Mouse (Mus musculus): ENCODE measurements at regions not wholly inside any gene's neighbourhood (a gene's known extent, or its start where the extent isn't known, plus 50 kb on each side); places are given as distances from the start of the nearest gene placed in this dataset.

DNA sequence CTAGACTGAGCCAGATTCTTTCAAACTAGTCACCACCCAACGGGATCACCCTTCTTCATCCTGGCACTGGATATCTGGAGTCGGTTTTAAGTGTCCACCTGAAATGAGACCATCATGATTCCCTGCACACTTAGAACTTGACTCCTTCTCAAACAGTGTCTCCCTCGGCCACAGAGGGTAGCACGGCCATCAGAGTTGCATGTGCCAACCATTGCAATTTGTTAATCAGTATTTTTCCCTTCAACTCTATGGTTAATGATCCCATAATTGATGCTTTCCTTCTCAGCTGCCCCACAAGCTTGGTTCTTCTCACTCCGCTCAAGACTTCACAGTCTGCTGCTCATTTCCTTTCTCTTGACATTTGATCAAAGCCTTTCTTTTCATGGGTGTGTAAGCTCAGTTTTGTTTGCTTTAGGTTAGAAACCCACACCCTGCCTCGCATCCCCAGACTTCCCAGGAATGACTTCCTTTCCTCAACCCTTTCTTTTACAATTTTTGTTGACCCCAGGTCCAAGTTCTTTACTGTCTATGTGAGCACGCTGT, 253.0 kb upstream of the Fam19a5 start:
- Histone ChIP-seq H3K4me3 (no peak overlapping the region), H3K27ac (no peak overlapping the region)
- DNase-seq: no peak
- no peak for TF ChIP-seq CTCF (IDR thresholded peaks at IDR 0.05)
- intact Hi-C loops (cut with DNase I): no loop called here

DNA sequence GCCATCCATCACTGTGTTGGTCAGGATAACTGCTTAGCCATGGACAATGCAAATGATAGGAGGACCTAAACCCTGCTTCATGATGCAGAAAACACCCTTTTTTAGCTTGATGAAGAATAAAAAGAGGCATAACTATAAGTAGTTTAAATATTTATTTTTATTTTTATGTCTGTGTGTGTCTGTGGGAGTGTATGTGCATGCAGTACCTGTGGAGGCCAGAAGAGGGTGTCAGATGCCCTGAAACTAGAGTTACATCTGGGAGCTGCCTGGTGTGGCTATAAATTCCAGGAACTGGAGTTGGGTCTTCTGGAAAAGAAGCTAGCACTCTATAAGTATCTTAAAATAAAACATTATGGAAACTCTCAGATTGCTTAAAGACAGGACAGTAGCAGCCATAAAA, 224.2 kb upstream of the Fam19a5 start:
- no peak overlapping the region for H3K4me3 ChIP-seq
- no peak for DNase-seq
- H3K27ac ChIP-seq: no peak overlapping the region
- TF ChIP-seq CTCF (IDR thresholded peaks at IDR 0.05): no peak
- intact Hi-C loops (cut with DNase I): no loop called here

DNA sequence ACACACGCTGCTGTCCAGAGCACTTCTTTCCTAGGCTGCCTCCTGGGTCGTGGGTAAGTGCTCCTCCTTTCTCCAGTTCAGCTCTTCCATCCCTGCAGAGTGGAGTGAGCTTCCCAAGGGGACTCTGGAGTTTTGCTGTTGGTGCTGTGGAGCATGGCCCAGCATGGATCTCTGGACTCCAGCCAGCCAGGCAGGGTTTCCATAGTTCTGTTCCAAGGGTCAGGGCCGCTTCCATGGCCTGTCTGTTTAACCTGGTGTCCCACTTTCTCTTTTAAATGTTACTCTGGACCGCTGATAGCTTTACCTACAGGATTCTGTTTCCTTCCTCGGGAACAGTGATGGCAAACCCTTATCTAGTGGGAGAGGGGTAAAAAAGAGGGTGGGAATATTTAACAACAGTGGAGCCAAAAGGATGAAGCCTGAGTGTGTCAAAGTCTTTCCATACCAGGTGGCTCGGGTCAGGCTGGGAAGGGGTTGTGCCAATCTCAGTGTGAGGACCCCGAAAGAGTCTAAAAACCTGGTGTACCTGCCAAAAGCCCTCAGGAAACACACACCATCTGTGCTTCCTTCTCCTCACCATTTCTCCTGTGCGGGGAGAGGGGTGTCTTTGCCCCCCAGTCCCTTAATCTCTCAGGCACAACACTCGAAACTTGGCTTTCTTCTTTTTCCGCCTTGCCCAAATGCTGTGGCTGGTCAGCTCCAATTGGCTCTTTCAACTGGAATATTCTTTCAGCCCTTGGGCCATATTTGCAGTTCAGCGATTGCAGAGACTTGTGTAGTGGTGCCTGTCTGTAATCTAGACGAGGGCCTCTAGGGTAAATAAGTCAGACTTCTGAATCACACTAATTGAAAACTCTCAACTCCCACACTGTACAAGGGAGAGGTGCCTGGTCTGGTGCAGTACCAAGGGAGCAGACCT, 222.8 kb upstream of the Fam19a5 start:
- H3K4me3 ChIP-seq: no peak overlapping the region
- intact Hi-C loops (cut with DNase I): no loop called here
- H3K27ac ChIP-seq: no peak overlapping the region
- no peak for DNase-seq
- no peak for TF ChIP-seq CTCF (IDR thresholded peaks at IDR 0.05)

DNA sequence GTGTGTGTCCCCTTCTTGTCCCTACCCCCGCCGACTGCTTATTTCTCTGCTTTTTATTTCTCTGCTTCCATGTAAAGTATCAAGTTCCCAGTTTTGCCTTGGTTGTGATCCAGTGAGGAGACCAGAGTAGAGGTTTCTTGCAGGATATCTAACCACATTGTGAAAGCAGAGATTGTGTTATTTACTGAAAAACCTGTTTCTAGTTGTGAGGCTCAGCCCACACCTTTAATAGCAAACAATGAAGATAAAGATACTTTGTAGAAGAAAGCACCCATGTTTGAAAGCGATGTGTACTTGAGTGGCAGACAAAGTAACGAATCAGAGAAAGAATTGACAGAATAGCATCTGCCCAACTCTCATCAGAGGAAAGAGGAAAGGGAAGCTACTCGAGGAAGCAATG, 218.7 kb upstream of the Fam19a5 start:
- Histone ChIP-seq H3K4me3 (no peak overlapping the region), H3K27ac (no peak overlapping the region)
- intact Hi-C loops (cut with DNase I): no loop called here
- TF ChIP-seq CTCF (IDR thresholded peaks at IDR 0.05): no peak
- no peak for DNase-seq

DNA sequence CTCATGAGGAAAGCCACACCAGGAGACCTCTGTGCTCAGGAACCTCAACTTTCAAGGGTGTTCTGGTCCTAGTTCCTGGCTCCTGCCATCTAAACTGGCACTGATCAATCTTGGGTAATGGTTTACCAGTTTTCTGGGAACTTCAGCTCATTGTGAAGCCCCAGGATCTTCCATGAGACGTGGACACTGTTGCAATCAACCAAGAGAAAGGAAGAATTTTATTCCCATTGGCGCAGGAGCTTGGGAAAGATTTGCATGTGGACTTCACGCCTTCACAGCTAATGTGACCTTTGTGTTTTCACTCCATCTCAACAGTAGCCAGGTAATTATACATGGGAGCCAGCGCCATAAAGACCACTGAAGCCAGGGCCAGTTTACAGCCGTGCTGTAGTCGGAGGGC, 217.8 kb upstream of the Fam19a5 start:
- no peak overlapping the region for H3K4me3 ChIP-seq
- no peak overlapping the region for H3K27ac ChIP-seq
- TF ChIP-seq CTCF (IDR thresholded peaks at IDR 0.05): no peak
- no peak for DNase-seq
- intact Hi-C loops (cut with DNase I): no loop called here

DNA sequence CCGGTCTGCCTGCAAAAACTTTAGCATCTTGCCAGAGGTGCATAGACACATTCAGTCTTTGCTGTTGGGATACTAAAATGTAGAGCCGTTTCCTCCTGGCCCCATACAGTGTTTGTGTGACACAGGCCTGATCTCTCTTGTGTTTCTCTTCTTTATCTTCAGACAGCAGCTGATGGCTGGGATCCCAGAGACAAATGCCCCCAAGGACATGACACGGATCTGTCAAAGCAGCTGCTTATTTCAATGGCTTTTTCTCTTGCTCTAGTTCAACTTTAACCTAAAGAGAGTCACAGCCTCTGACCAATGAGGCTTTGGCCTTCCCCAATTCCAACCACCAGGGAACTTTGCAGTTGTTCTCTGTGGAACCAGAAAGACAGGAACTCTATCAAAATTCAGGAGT, 211.7 kb upstream of the Fam19a5 start:
- Histone ChIP-seq H3K27ac (no peak overlapping the region), H3K4me3 (no peak overlapping the region)
- no peak for DNase-seq
- intact Hi-C loops (cut with DNase I): no loop called here
- TF ChIP-seq CTCF (IDR thresholded peaks at IDR 0.05): no peak

DNA sequence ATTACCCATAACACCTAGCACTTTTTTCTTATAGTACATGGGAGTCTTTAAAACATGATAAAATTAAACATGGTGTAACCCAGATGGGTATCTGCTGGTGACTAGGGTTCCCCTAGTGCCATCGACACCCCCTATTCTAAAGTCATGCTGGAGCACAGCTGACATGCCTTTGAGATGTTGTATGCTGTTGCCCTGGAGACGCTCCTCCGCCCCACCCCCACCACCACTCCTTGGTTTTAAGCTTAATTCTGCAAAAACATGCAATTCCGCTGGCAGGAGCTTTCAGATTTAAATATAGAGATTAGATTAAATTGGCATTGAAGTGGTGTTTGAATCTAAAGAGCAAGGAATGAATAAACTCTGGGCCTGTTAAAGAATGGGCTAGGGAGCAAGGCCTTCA, 210.6 kb upstream of the Fam19a5 start:
- no peak for DNase-seq
- no peak overlapping the region for H3K4me3 ChIP-seq
- intact Hi-C loops (cut with DNase I): no loop called here
- no peak overlapping the region for H3K27ac ChIP-seq
- no peak for TF ChIP-seq CTCF (IDR thresholded peaks at IDR 0.05)

DNA sequence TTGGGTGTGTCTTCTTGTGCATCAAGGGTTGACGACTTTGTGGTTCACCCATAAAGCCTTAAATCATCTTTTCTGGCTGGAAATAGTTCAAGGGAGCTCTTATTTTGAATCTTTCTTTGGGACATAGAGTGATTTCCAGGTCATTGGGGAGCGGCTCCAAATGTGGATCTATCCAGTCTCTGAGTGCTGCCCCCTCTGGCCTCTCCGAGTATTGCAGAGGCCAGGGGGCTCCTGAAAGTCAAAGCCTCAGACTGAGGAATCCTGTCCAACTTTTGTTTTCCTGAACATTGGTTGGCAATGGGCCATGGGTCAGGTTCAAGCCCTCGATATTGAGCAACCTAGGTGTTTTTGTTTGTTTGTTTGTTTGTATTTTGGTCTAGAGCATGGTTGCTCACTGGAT, 209.7 kb upstream of the Fam19a5 start:
- peak; percentile 38; the same call in 1 of the 2 replicates for TF ChIP-seq CTCF (IDR thresholded peaks at IDR 0.05)
- no peak for DNase-seq
- intact Hi-C loops (cut with DNase I): no loop called here
- Histone ChIP-seq H3K4me3 (no peak overlapping the region), H3K27ac (no peak overlapping the region)

DNA sequence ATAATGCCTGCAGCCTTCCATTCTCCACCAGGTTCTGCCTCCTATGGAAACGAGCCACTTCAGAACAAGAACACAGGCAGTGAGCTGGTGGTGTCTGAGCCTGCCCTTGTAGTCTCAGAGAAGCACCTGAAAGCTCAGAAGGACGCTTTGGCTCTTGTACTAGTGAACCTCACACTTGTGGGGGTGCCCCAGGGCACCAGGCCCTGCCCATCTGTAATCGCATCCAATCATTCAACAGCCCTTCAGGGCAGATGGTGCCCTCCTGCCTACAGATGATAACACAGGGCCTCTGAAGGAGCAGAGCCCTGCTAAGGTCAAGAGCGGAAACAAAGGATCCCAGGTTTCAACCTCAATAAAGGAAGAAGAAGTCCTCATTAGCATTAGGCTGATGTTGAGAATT, 208.8 kb upstream of the Fam19a5 start:
- DNase-seq: no peak
- Histone ChIP-seq H3K27ac (no peak overlapping the region), H3K4me3 (no peak overlapping the region)
- intact Hi-C loops (cut with DNase I): no loop called here
- TF ChIP-seq CTCF (IDR thresholded peaks at IDR 0.05): no peak

DNA sequence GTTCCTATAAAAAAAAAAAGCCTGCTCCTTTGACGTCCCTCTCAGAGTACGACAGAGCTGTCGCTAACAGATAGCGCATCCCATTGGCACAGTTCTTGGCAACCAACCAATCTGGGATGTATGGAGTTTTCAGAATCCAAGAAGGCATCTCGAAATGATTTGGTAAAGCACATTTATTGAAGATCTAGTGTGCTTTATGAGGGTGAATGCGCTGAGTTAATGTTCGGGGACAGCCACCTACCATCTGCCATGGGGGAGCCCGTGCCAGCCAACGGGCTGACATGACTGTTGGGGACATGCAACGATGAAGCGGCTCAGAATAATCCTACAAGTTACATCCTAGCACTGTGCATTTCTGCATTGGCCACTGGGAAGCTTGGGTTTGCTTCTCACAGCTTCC, 208.4 kb upstream of the Fam19a5 start:
- TF ChIP-seq CTCF (IDR thresholded peaks at IDR 0.05): no peak
- DNase-seq: no peak
- intact Hi-C loops (cut with DNase I): no loop called here
- H3K4me3 ChIP-seq: no peak overlapping the region
- H3K27ac ChIP-seq: no peak overlapping the region

DNA sequence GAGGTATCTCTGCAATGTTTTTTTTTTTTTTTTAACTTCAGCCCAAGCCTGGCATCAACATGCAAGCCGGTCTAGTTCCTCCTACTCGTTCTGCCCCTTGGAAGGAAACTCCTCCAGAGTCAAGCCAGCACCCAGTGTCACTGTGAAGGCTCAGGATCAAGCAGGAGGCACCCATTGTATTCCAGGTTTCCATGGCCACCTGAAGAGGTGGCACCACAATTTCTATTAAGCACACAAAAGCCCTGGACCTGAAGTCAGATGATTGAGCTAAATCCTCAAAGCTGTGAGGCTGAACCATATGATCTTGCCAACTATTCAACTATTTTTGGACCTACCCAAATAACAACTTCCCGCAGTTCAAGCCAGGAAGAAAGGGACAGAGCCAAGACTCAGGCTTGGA, 204.2 kb upstream of the Fam19a5 start:
- no peak overlapping the region for H3K27ac ChIP-seq
- H3K4me3 ChIP-seq: no peak overlapping the region
- no peak for TF ChIP-seq CTCF (IDR thresholded peaks at IDR 0.05)
- no peak for DNase-seq
- intact Hi-C loops (cut with DNase I): no loop called here

DNA sequence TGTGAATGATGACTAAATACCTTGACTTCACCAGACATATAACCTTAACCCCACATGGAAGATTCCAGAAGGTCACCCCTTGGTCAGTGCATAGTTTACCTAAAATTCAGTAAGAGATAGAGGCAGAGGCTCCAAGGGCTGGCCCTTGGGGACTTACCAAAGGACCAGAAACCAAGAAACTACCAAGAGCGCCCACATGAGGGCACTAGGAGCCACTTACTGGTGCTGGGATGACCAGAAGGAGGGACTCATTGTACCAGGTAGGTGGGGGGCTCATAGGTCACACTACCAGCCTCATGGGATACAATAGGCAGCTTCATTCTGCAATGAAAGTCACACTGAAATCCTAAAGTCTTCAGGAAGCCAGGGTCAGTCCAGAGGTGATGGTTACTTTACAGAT, 201.4 kb upstream of the Fam19a5 start:
- Histone ChIP-seq H3K27ac (no peak overlapping the region), H3K4me3 (no peak overlapping the region)
- intact Hi-C loops (cut with DNase I): no loop called here
- TF ChIP-seq CTCF (IDR thresholded peaks at IDR 0.05): no peak
- no peak for DNase-seq

DNA sequence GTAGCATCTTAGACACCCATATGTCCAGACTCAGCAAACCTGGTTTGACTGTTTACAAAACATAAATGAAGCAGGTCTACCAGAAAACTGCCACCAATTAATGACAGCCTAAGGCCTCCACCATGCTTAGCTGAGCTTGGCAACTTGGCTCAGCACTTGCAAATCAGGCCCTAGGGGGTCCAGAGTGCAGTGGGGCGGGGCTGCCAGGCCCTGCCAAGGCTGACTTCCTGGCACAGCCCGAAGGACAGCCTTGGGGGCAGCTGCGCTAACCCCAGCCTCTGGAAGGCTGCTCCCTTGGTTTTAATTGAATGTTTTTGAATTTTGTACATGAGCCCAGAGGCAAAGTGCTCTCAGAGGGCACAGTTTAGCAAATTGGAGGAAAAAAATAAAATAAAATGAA, 198.3 kb upstream of the Fam19a5 start:
- no peak for DNase-seq
- TF ChIP-seq CTCF (IDR thresholded peaks at IDR 0.05): no peak
- H3K27ac ChIP-seq: no peak overlapping the region
- intact Hi-C loops (cut with DNase I): no loop called here
- no peak overlapping the region for H3K4me3 ChIP-seq
